22 mouse cellular contexts compared by ENCODE assay signal in the genomic region with DNA sequence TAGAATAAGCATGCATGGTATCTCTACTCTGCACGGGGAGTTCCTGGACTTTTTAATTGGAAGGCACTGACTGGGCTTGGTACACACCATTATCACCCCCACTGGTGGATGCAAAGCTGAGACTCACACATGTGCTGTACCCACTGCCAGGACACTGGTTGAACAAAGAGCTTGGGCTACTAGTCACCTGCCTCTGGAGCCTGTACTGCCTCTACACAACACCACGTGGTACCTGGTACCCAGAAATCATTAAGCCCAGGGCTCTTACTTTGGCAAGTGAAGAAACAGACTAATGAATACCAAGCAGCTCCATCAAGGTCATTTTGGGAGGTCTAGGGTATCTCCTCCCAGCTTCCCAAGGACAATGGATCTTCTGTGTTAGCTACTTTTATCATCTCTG. TPM values are rescaled to one million over a fixed set of nuclear protein-coding genes. Genes with fewer than 3 reads are reported as not detected.
DNase-seq lines count a peak whose midpoint lies in the region; ATAC-seq and TF ChIP-seq lines count a peak whose summit lies in the region.
"Had no signal": no experiment of that assay in that cellular context is flagged by ENCODE, and none has a peak within 500 bp of the region (broad histone marks: within the 10 kb centered on the region; RNA-seq: fewer than 3 reads in every experiment).

No protein-coding gene starts in this region.

- no peak for DNase-seq in midbrain, postnatal 0 days (ENCODE audit: low spot score)
- DNase-seq in kidney, postnatal 4 days, result no peak
- DNase-seq in left cerebral cortex, postnatal 25 days (ENCODE audit: low spot score in 2 of 2), result no peak
- DNase-seq: adrenal gland, adult 2 months; heart, adult 18-20 months; liver; liver, postnatal 0 days; lung, postnatal 14 days; right cerebral cortex, postnatal 14 days; thymus, postnatal 36 days had no signal

- H3K27ac ChIP-seq in midbrain, embryonic 15.5 days, result peak overlapping the region; percentile 62
- no peak overlapping the region for H3K27ac ChIP-seq in midbrain, postnatal 0 days (ENCODE audit: low read depth, low read length)
- H3K27ac ChIP-seq in forebrain, embryonic 16.5 days (ENCODE audit: low read length), result no peak overlapping the region
- H3K27ac ChIP-seq in hindbrain, embryonic 15.5 days (replicated peaks), result peak overlapping the region; percentile 75
- H3K27ac ChIP-seq in neural tube, embryonic 15.5 days (replicated peaks), result peak overlapping the region; percentile 66
- H3K27ac ChIP-seq: heart, embryonic 15.5 days; stomach, postnatal 0 days had no signal

- WGBS in midbrain, embryonic 15.5 days, result 54% methylated on average over 2 of the region's 2 CpGs
- WGBS in midbrain, postnatal 0 days, result 58% methylated on average over 2 of the region's 2 CpGs
- whole genome bisulfite sequencing in forebrain, embryonic 16.5 days, result 40% methylated on average over 2 of the region's 2 CpGs
- 46% methylated on average over 2 of the region's 2 CpGs for WGBS in hindbrain, embryonic 15.5 days
- 47% methylated on average over 2 of the region's 2 CpGs for WGBS in neural tube, embryonic 15.5 days

- no peak overlapping the region for H3K4me2 ChIP-seq in midbrain, embryonic 15.5 days
- H3K4me2 ChIP-seq in midbrain, postnatal 0 days (ENCODE audit: low read depth, low read length, poor library complexity, severe bottlenecking), result no peak overlapping the region
- no peak overlapping the region for H3K4me2 ChIP-seq in forebrain, embryonic 16.5 days (ENCODE audit: low read length)
- H3K4me2 ChIP-seq in hindbrain, embryonic 15.5 days, result no peak overlapping the region
- no peak overlapping the region for H3K4me2 ChIP-seq in neural tube, embryonic 15.5 days
- H3K4me2 ChIP-seq: heart, embryonic 15.5 days had no signal

- TF ChIP-seq CTCF in midbrain, postnatal 0 days (IDR thresholded peaks at IDR 0.05), result no peak

- intact Hi-C loops in left cerebral cortex, postnatal 25 days (cut with DNase I), result no loop called here

- peaks cover 17% of the 10 kb centered on the region; the same call in 1 of the 2 replicates for H3K4me1 ChIP-seq in midbrain, embryonic 15.5 days
- peaks cover 2% of the 10 kb centered on the region; the same call in 1 of the 2 replicates for H3K4me1 ChIP-seq in midbrain, postnatal 0 days (ENCODE audit: insufficient read depth, low read length)
- H3K4me1 ChIP-seq in forebrain, embryonic 16.5 days (replicated peaks; ENCODE audit: control insufficient read depth, insufficient read depth, low read length), result peaks cover 8% of the 10 kb centered on the region
- H3K4me1 ChIP-seq in hindbrain, embryonic 15.5 days (replicated peaks), result peaks cover 25% of the 10 kb centered on the region
- H3K4me1 ChIP-seq in neural tube, embryonic 15.5 days, result peaks cover 19% of the 10 kb centered on the region
- H3K4me1 ChIP-seq: heart, embryonic 15.5 days had no signal

- no peaks in the 10 kb centered on the region for H3K36me3 ChIP-seq in midbrain, embryonic 15.5 days (replicated peaks)
- H3K36me3 ChIP-seq in midbrain, postnatal 0 days (ENCODE audit: insufficient read depth, low read length), result no peaks in the 10 kb centered on the region
- no peaks in the 10 kb centered on the region for H3K36me3 ChIP-seq in forebrain, embryonic 16.5 days (ENCODE audit: control insufficient read depth, insufficient read depth)
- H3K36me3 ChIP-seq in hindbrain, embryonic 15.5 days, result no peaks in the 10 kb centered on the region
- no peaks in the 10 kb centered on the region for H3K36me3 ChIP-seq in neural tube, embryonic 15.5 days
- H3K36me3 ChIP-seq: heart, embryonic 15.5 days had no signal

- H3K27me3 ChIP-seq in midbrain, embryonic 15.5 days (replicated peaks), result no peaks in the 10 kb centered on the region
- no peaks in the 10 kb centered on the region for H3K27me3 ChIP-seq in midbrain, postnatal 0 days (ENCODE audit: insufficient read depth, low read length)
- no peaks in the 10 kb centered on the region for H3K27me3 ChIP-seq in forebrain, embryonic 16.5 days (replicated peaks; ENCODE audit: control insufficient read depth, insufficient read depth, low read length)
- no peaks in the 10 kb centered on the region for H3K27me3 ChIP-seq in hindbrain, embryonic 15.5 days
- no peaks in the 10 kb centered on the region for H3K27me3 ChIP-seq in neural tube, embryonic 15.5 days (replicated peaks)
- H3K27me3 ChIP-seq: heart, embryonic 15.5 days had no signal

- peak; percentile 44; the same call in 1 of the 2 replicates for ATAC-seq in midbrain, embryonic 15.5 days (replicated peaks)
- no peak for ATAC-seq in midbrain, postnatal 0 days (ENCODE audit: low FRiP score)
- ATAC-seq in forebrain, embryonic 16.5 days, result peak; percentile 14; the same call in 1 of the 2 replicates
- ATAC-seq in hindbrain, embryonic 15.5 days (ENCODE audit: low FRiP score, low read depth), result peak; percentile 58
- ATAC-seq in neural tube, embryonic 15.5 days (ENCODE audit: low FRiP score), result peak; percentile 51; the same call in 1 of the 2 replicates
- ATAC-seq: liver, postnatal 0 days had no signal

- no peak overlapping the region for H3K4me3 ChIP-seq in midbrain, embryonic 15.5 days
- H3K4me3 ChIP-seq in midbrain, postnatal 0 days (ENCODE audit: low read depth, low read length), result no peak overlapping the region
- no peak overlapping the region for H3K4me3 ChIP-seq in forebrain, embryonic 16.5 days (replicated peaks; ENCODE audit: low read length)
- no peak overlapping the region for H3K4me3 ChIP-seq in hindbrain, embryonic 15.5 days
- H3K4me3 ChIP-seq in neural tube, embryonic 15.5 days (replicated peaks), result no peak overlapping the region
- H3K4me3 ChIP-seq: heart, embryonic 15.5 days had no signal

- H3K9ac ChIP-seq in midbrain, embryonic 15.5 days, result no peak overlapping the region
- no peak overlapping the region for H3K9ac ChIP-seq in midbrain, postnatal 0 days (replicated peaks; ENCODE audit: low read length, poor library complexity, severe bottlenecking)
- no peak overlapping the region for H3K9ac ChIP-seq in forebrain, embryonic 16.5 days (replicated peaks; ENCODE audit: low read depth, low read length)
- no peak overlapping the region for H3K9ac ChIP-seq in hindbrain, embryonic 15.5 days
- H3K9ac ChIP-seq in neural tube, embryonic 15.5 days (replicated peaks), result no peak overlapping the region
- H3K9ac ChIP-seq: heart, embryonic 15.5 days; liver, postnatal 0 days had no signal

- H3K9me3 ChIP-seq in midbrain, embryonic 15.5 days, result no peaks in the 10 kb centered on the region
- H3K9me3 ChIP-seq in midbrain, postnatal 0 days (ENCODE audit: low read length), result no peaks in the 10 kb centered on the region
- no peaks in the 10 kb centered on the region for H3K9me3 ChIP-seq in forebrain, embryonic 16.5 days (ENCODE audit: control insufficient read depth, low read length)
- H3K9me3 ChIP-seq in hindbrain, embryonic 15.5 days, result no peaks in the 10 kb centered on the region
- no peaks in the 10 kb centered on the region for H3K9me3 ChIP-seq in neural tube, embryonic 15.5 days (replicated peaks)
- H3K9me3 ChIP-seq: heart, embryonic 15.5 days had no signal

RNA-seq across cellular contexts. Expression of gene 4930469K13Rik, which starts 15.4 kb away (rescaled TPM):
- polyA plus RNA-seq in midbrain, embryonic 15.5 days (2015; fragmentation: Nextera tagmentation; extraction: Ambion mirVana), result not detected in 2 replicates
- 0.66 and 0.76 TPM in 2 replicates for total RNA-seq in midbrain, postnatal 0 days (2014; rRNA removed)
- not detected in 2 replicates for polyA plus RNA-seq in midbrain, postnatal 0 days (2015; fragmentation: Nextera tagmentation; extraction: Ambion mirVana)
- polyA plus RNA-seq in forebrain, embryonic 16.5 days (2015; fragmentation: Nextera tagmentation; extraction: Ambion mirVana), result not detected in 2 replicates
- polyA plus RNA-seq in hindbrain, embryonic 15.5 days (2015; fragmentation: Nextera tagmentation; extraction: Ambion mirVana), result 4.5 and 8.5 TPM in 2 replicates
- polyA plus RNA-seq in neural tube, embryonic 15.5 days (2015; fragmentation: Nextera tagmentation; extraction: Ambion mirVana), result 22.9 and 24.1 TPM in 2 replicates
- total RNA-seq in left cerebral cortex, postnatal 25 days (2021), result not detected
- total RNA-seq: adrenal gland, adult 2 months; ES-E14; gastrocnemius, adult 8-10 months; heart, adult 18-20 months; layer of hippocampus, postnatal 25 days; left cerebral cortex, postnatal 36 days; megakaryocyte-erythroid progenitor cell, adult 5-6 weeks had no signal
- polyA plus RNA-seq: adrenal gland, adult 2 months; heart, embryonic 15.5 days; kidney, embryonic 14.5 days; liver, postnatal 0 days; stomach, postnatal 0 days had no signal

Comparison
In these comparisons a context has a peak if more than half of its experiments do, and no peak if none do; other contexts are left out.
1. H3K27ac ChIP-seq: peak in midbrain, embryonic 15.5 days (single experiment), hindbrain, embryonic 15.5 days (single experiment) and neural tube, embryonic 15.5 days (single experiment); none in midbrain, postnatal 0 days (single experiment) and forebrain, embryonic 16.5 days (single experiment).